Mouse (Mus musculus): ENCODE data around the gene Blm. TPM values are rescaled to one million over a fixed set of nuclear protein-coding genes. Genes with fewer than 3 reads are reported as not detected.

The Blm gene
- total RNA-seq, 2 experiments from 2014 or later, result 0.86 to 2.2 TPM

- DNase-seq (ENCODE audit: low spot score in 2 of 2), result no peak
Observed at GRCm38 (mm10) chr7:80464831-80465230, 70.1 kb downstream of the Blm start.

- DNase-seq (ENCODE audit: low spot score in 2 of 2), result no peak
Observed at GRCm38 (mm10) chr7:80461891-80462290, 73.0 kb downstream of the Blm start.

GRCm38 (mm10) chr7:80460892-80461291, 74.0 kb downstream of the Blm start:
- no peak for DNase-seq (ENCODE audit: low spot score in 2 of 2)

GRCm38 (mm10) chr7:80460199-80460598, 74.7 kb downstream of the Blm start:
- DNase-seq (ENCODE audit: low spot score in 2 of 2), result no peak

GRCm38 (mm10) chr7:80457831-80458343, 77.0 kb downstream of the Blm start:
- no peak for DNase-seq (ENCODE audit: low spot score in 2 of 2)

- DNase-seq (ENCODE audit: low spot score in 2 of 2), result no peak
Observed at GRCm38 (mm10) chr7:80457241-80457640, 77.7 kb downstream of the Blm start.

- DNase-seq (ENCODE audit: low spot score in 2 of 2), result no peak
Observed at GRCm38 (mm10) chr7:80456327-80456726, 78.6 kb downstream of the Blm start.

- DNase-seq (ENCODE audit: low spot score in 2 of 2), result no peak
Observed at GRCm38 (mm10) chr7:80455505-80456160, 79.3 kb downstream of the Blm start.

GRCm38 (mm10) chr7:80454786-80455185, 80.1 kb downstream of the Blm start:
- no peak for DNase-seq (ENCODE audit: low spot score in 2 of 2)

GRCm38 (mm10) chr7:80453997-80454396, 80.9 kb downstream of the Blm start:
- no peak for DNase-seq (ENCODE audit: low spot score in 2 of 2)

GRCm38 (mm10) chr7:80453121-80453520, 81.8 kb downstream of the Blm start:
- no peak for DNase-seq (ENCODE audit: low spot score in 2 of 2)

GRCm38 (mm10) chr7:80452241-80452640, 82.7 kb downstream of the Blm start:
- no peak for DNase-seq (ENCODE audit: low spot score in 2 of 2)

- DNase-seq (ENCODE audit: low spot score in 2 of 2), result no peak
Observed at GRCm38 (mm10) chr7:80451550-80452232, 83.2 kb downstream of the Blm start.

- no peak for DNase-seq (ENCODE audit: low spot score in 2 of 2)
Observed at GRCm38 (mm10) chr7:80450354-80450753, 84.6 kb downstream of the Blm start.

GRCm38 (mm10) chr7:80449620-80450091, 85.3 kb downstream of the Blm start:
- no peak for DNase-seq (ENCODE audit: low spot score in 2 of 2)

GRCm38 (mm10) chr7:80447336-80447735, 87.6 kb downstream of the Blm start:
- no peak for DNase-seq (ENCODE audit: low spot score in 2 of 2)

- no peak for DNase-seq (ENCODE audit: low spot score in 2 of 2)
Observed at GRCm38 (mm10) chr7:80446221-80446878, 88.6 kb downstream of the Blm start.

GRCm38 (mm10) chr7:80445492-80445891, 89.4 kb downstream of the Blm start:
- DNase-seq (ENCODE audit: low spot score in 2 of 2), result no peak

GRCm38 (mm10) chr7:80444401-80445249, 90.3 kb downstream of the Blm start:
- DNase-seq (ENCODE audit: low spot score in 2 of 2), result no peak

- no peak for DNase-seq (ENCODE audit: low spot score in 2 of 2)
Observed at GRCm38 (mm10) chr7:80443124-80443523, 91.8 kb downstream of the Blm start.
